Mouse (Mus musculus) hindbrain, embryonic 11.5 days (tissue): Measurements from ENCODE around the gene Zfpm1. TPM values are rescaled to one million over a fixed set of nuclear protein-coding genes. Genes with fewer than 3 reads are reported as not detected.

Experiments used
- ATAC-seq: fragments of 200-750 bp; cut with Nextera tagmentation; 2 replicates; pipeline ENCODE4 v1.8.0; 2017; ENCODE audit warnings: mild to moderate bottlenecking, moderate TSS enrichment, moderate library complexity; ENCODE audit not compliant: low FRiP score
- DNase-seq: peaks from one replicate; pipeline ENCODE4 v3.0.0-alpha.2; 2015; ENCODE audit warnings: low spot score
- H3K27ac ChIP-seq: fragments of 300-500 bp; sonication (generic); 2 replicates; pipeline ENCODE4 v1.5.1; 2014; ENCODE audit warnings: mild to moderate bottlenecking, low read depth, low read length
- H3K27me3 ChIP-seq: fragments of 300-500 bp; sonication (generic); 2 replicates; pipeline ENCODE4 v1.6.1; 2014; ENCODE audit warnings: mild to moderate bottlenecking, low read length, moderate library complexity, mixed read lengths; ENCODE audit not compliant: control insufficient read depth, insufficient read depth
- H3K36me3 ChIP-seq: fragments of 300-500 bp; sonication (generic); 2 replicates; pipeline ENCODE4 v1.6.1; 2014; ENCODE audit warnings: mild to moderate bottlenecking, low read length, moderate library complexity, mixed read lengths; ENCODE audit not compliant: control insufficient read depth, insufficient read depth
- H3K4me1 ChIP-seq: fragments of 300-500 bp; sonication (generic); replicated peaks from 2 replicates; pipeline ENCODE4 v1.6.1; 2014; ENCODE audit warnings: low read length, mixed read lengths; ENCODE audit not compliant: control insufficient read depth, insufficient read depth
- H3K4me2 ChIP-seq: fragments of 300-500 bp; sonication (generic); replicated peaks from 2 replicates; pipeline ENCODE4 v1.6.1; 2014; ENCODE audit warnings: mild to moderate bottlenecking, low read depth, low read length
- H3K4me3 ChIP-seq: fragments of 300-500 bp; sonication (generic); 2 replicates; pipeline ENCODE4 v1.5.1; 2014; ENCODE audit warnings: low read depth, low read length
- H3K9ac ChIP-seq: fragments of 300-500 bp; sonication (generic); 2 replicates; pipeline ENCODE4 v1.6.1; 2014; ENCODE audit warnings: low read depth, low read length
- H3K9me3 ChIP-seq: fragments of 300-500 bp; sonication (generic); 2 replicates; pipeline ENCODE4 v1.6.1; 2016; ENCODE audit warnings: low read length; ENCODE audit not compliant: control insufficient read depth
- WGBS: fragments of 180-500 bp; shearing (Covaris S2); extraction: QIAGEN DNeasy Blood & Tissue Kit; methylation state at CpG from one replicate; pipeline ENCODE4 v1.1.7; 2014; 5-methylcytosine and 5-hydroxymethylcytosine counted together
- polyA plus RNA-seq: library from polyadenylated mRNA; unstranded; fragments of >200 nt; fragmentation: Nextera tagmentation; extraction: Ambion mirVana; gene quantifications from 2 replicates; pipeline ENCODE4 v1.2.1, GENCODE M21; 2014

The Zfpm1 gene
- polyA plus RNA-seq, 1 experiment from 2014 or later: 1.9 TPM

GRCm38 (mm10) chr8:122246257-122247211, 35.4 kb upstream of the Zfpm1 start:
- H3K36me3 ChIP-seq: no peaks in the 10 kb centered on the region
- H3K27me3 ChIP-seq: no peaks in the 10 kb centered on the region; the same call in 1 of the 2 replicates
- no peak overlapping the region for H3K4me3 ChIP-seq
- ATAC-seq (no peak), DNase-seq (peak; percentile 15)
- H3K4me1 ChIP-seq: no peaks in the 10 kb centered on the region
- no peak overlapping the region for H3K27ac ChIP-seq
- no peaks in the 10 kb centered on the region for H3K9me3 ChIP-seq
- WGBS: 43% methylated on average over 12 of the region's 12 CpGs
- no peak overlapping the region for H3K9ac ChIP-seq
- H3K4me2 ChIP-seq: no peak overlapping the region

GRCm38 (mm10) chr8:122251739-122252138, 30.2 kb upstream of the Zfpm1 start:
- H3K36me3 ChIP-seq: no peaks in the 10 kb centered on the region
- DNase-seq (no peak), ATAC-seq (no peak)
- H3K4me3 ChIP-seq: no peak overlapping the region
- H3K9ac ChIP-seq: no peak overlapping the region
- no peaks in the 10 kb centered on the region for H3K4me1 ChIP-seq
- no peaks in the 10 kb centered on the region for H3K9me3 ChIP-seq
- H3K27me3 ChIP-seq: no peaks in the 10 kb centered on the region; the same call in 1 of the 2 replicates
- no peak overlapping the region for H3K27ac ChIP-seq
- WGBS: 77% methylated on average over 1 of the region's 1 CpGs
- H3K4me2 ChIP-seq: no peak overlapping the region

GRCm38 (mm10) chr8:122252366-122252765, 29.6 kb upstream of the Zfpm1 start:
- Histone ChIP-seq H3K9ac (no peak overlapping the region), H3K4me3 (no peak overlapping the region), H3K36me3 (no peaks in the 10 kb centered on the region), H3K4me2 (no peak overlapping the region), H3K9me3 (no peaks in the 10 kb centered on the region), H3K27me3 (no peaks in the 10 kb centered on the region; the same call in 1 of the 2 replicates), H3K4me1 (no peaks in the 10 kb centered on the region), H3K27ac (no peak overlapping the region)
- 71% methylated on average over 5 of the region's 5 CpGs for WGBS
- no peak for DNase-seq
- no peak for ATAC-seq

- WGBS: 57% methylated on average over 2 of the region's 2 CpGs
- no peak overlapping the region for H3K9ac ChIP-seq
- no peak overlapping the region for H3K4me2 ChIP-seq
- H3K9me3 ChIP-seq: no peaks in the 10 kb centered on the region
- ATAC-seq: no peak
- peak; percentile 85 for DNase-seq
- 0 out of 2 replicates have a peak, but pooled peaks cover 3% of the 10 kb centered on the region for H3K4me1 ChIP-seq
- no peaks in the 10 kb centered on the region for H3K27me3 ChIP-seq
- H3K4me3 ChIP-seq: no peak overlapping the region
- H3K27ac ChIP-seq: no peak overlapping the region
- no peaks in the 10 kb centered on the region for H3K36me3 ChIP-seq
These were observed 22.6 kb upstream of the Zfpm1 start for GRCm38 (mm10) chr8:122259351-122259750.

- no peak overlapping the region for H3K9ac ChIP-seq
- 0 out of 2 replicates have a peak, but pooled peaks cover 3% of the 10 kb centered on the region for H3K4me1 ChIP-seq
- no peak for ATAC-seq
- no peak for DNase-seq
- H3K27ac ChIP-seq: no peak overlapping the region
- H3K4me3 ChIP-seq: no peak overlapping the region
- 58% methylated on average over 9 of the region's 9 CpGs for WGBS
- no peak overlapping the region for H3K4me2 ChIP-seq
- no peaks in the 10 kb centered on the region for H3K36me3 ChIP-seq
- no peaks in the 10 kb centered on the region for H3K27me3 ChIP-seq
- no peaks in the 10 kb centered on the region for H3K9me3 ChIP-seq
These were observed 21.2 kb upstream of the Zfpm1 start for GRCm38 (mm10) chr8:122260755-122261154.

- 0 out of 2 replicates have a peak, but pooled peaks cover 3% of the 10 kb centered on the region for H3K4me1 ChIP-seq
- H3K9me3 ChIP-seq: no peaks in the 10 kb centered on the region
- no peak overlapping the region for H3K4me3 ChIP-seq
- DNase-seq: no peak
- ATAC-seq: no peak
- no peak overlapping the region for H3K4me2 ChIP-seq
- H3K27ac ChIP-seq: no peak overlapping the region
- no peaks in the 10 kb centered on the region for H3K27me3 ChIP-seq
- 72% methylated on average over 14 of the region's 16 CpGs for WGBS
- H3K9ac ChIP-seq: no peak overlapping the region
- no peaks in the 10 kb centered on the region for H3K36me3 ChIP-seq
These were observed 19.1 kb upstream of the Zfpm1 start for GRCm38 (mm10) chr8:122262835-122263234.

GRCm38 (mm10) chr8:122264243-122264642, 17.7 kb upstream of the Zfpm1 start:
- ATAC-seq (no peak), DNase-seq (no peak)
- WGBS: 35% methylated on average over 9 of the region's 9 CpGs
- H3K4me3 ChIP-seq: no peak overlapping the region
- no peaks in the 10 kb centered on the region for H3K9me3 ChIP-seq
- H3K9ac ChIP-seq: no peak overlapping the region
- no peaks in the 10 kb centered on the region for H3K36me3 ChIP-seq
- H3K27ac ChIP-seq: no peak overlapping the region
- H3K4me2 ChIP-seq: no peak overlapping the region
- H3K27me3 ChIP-seq: peaks cover 3% of the 10 kb centered on the region; the same call in 1 of the 2 replicates
- peaks cover 3% of the 10 kb centered on the region; the same call in 1 of the 2 replicates for H3K4me1 ChIP-seq

- no peak for DNase-seq
- Histone ChIP-seq H3K4me1 (peaks cover 3% of the 10 kb centered on the region; the same call in 1 of the 2 replicates), H3K27ac (no peak overlapping the region), H3K4me2 (no peak overlapping the region), H3K9ac (no peak overlapping the region), H3K27me3 (peaks cover 3% of the 10 kb centered on the region; the same call in 1 of the 2 replicates), H3K9me3 (no peaks in the 10 kb centered on the region), H3K4me3 (no peak overlapping the region), H3K36me3 (no peaks in the 10 kb centered on the region)
- ATAC-seq: no peak
- 86% methylated on average over 8 of the region's 8 CpGs for WGBS
These were observed 16.4 kb upstream of the Zfpm1 start for GRCm38 (mm10) chr8:122265522-122265921.
